Mouse (Mus musculus) kidney, adult 18-20 months (tissue): ENCODE results near the gene Wdr25.

ENCODE experiments used
- DNase-seq: peaks from one replicate; pipeline ENCODE4 v3.0.0; 2021

The Wdr25 gene

GRCm38 (mm10) chr12:108939317-108939716, 45.9 kb downstream of the Wdr25 start:
- no peak for DNase-seq

DNA sequence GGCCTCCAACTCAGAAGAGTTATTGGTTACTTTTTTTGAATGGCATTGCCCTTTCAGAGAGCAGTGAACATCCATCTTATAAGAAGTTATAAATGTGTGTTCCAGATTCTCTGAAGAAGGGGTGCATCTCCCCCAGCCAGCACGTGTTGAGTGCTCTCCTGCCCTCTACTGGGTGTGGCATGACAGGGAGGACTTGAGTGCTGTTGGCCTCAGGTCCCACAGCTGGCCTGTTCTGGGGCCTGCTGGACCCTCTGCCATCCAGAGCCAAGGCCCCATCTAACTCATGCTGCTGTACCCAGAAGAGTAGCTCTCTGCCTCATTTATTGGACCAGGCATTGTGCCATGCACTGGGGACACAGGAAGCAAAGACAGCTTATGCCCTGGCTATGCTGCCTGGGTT, 46.8 kb downstream of the Wdr25 start:
- DNase-seq: no peak

GRCm38 (mm10) chr12:108941282-108941681, 47.9 kb downstream of the Wdr25 start:
- no peak for DNase-seq

DNA sequence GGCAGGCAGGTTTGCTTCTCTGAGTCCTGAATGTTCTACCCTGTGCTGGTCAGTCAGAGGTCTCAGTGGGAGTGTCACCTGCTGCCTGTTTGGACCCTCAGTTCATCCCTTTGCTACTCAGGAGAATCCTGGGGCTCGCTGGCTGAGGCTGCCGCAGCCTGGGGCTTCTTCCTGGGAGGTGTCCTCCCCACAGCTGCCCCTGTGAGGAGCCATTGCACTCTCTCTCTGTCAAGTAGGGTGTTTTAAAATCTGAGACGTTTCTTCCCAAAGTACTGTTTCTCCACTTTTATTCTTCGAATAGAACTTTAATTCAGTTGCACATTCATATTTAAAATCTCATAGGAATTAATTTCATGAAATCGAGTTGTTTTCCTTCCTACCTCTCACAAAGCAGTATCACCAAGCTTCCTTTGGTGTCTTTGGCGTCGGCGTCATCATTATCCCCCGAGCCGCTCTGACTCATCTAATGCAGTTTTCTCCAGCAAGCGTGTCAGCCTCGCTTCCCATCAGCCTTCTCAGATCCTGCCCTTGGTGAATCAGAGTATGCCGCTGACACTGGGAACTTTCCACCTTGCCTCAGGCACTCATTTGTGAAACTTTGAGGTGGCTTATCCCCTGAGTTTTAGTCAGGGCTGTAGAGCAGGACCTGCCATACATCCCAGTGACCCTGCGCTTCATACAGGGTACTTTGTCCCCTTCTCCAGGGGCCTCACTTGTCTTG, 48.9 kb downstream of the Wdr25 start:
- no peak for DNase-seq

- DNase-seq: no peak
These were observed 59.6 kb downstream of the Wdr25 start for GRCm38 (mm10) chr12:108953011-108953550.

DNA sequence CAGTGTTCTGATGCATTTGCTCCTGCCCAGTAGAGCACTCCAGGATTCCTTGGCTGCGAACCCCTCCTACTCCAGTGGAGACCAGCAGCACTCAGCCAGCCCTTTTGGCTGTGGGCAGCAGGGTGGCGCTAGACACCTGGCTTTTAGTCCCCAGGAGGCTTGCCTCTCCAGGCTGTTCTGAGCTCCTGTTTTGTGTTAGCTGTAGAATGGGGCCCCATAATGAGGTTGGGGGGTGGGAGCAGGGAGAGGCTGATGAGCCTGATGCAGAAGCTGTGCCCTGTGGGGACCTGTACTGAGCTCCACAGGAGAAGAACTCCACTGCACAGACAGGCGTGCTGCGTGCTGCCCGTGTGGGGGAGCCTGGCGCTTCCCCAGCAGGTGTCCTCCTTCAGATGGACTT, 60.4 kb downstream of the Wdr25 start:
- DNase-seq: peak; percentile 35

DNA sequence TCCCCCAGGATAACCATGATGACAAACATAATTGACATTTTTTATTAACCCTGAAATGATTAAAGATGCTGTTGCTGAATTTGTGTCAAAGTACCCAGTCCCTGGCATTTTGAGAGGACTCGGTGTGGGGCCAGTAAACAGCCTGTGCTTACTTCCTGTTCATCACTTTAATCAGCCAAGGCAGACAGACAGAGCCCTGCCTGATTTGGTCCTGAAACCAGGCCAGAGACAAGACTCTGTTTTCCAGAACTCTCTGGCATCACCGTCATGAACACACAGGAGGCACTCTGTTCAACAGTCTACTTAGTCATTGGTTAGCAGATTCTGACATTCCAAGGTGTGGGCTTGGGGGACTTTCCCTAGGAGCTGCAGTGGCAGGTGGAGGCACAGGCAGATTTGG, 61.0 kb downstream of the Wdr25 start:
- no peak for DNase-seq

DNA sequence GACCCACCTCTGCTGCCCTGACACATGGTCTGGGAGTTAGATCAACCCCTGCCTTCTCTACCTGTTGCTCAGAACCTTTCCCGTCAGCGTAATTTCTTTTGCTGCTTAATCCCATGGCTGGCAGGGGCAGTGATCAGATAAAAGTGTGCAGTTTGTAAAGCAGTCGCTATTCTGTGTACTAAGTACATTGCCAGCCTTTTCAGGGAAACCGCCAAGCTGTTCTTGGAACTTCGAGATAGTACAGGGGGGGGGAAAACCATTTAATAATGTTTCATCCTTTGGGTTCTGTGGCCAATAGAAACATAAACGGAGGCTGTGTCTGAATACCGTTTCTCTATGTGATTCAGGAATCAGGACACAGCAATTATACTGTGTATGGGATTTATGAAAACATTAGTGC, 65.1 kb downstream of the Wdr25 start:
- no peak for DNase-seq

DNA sequence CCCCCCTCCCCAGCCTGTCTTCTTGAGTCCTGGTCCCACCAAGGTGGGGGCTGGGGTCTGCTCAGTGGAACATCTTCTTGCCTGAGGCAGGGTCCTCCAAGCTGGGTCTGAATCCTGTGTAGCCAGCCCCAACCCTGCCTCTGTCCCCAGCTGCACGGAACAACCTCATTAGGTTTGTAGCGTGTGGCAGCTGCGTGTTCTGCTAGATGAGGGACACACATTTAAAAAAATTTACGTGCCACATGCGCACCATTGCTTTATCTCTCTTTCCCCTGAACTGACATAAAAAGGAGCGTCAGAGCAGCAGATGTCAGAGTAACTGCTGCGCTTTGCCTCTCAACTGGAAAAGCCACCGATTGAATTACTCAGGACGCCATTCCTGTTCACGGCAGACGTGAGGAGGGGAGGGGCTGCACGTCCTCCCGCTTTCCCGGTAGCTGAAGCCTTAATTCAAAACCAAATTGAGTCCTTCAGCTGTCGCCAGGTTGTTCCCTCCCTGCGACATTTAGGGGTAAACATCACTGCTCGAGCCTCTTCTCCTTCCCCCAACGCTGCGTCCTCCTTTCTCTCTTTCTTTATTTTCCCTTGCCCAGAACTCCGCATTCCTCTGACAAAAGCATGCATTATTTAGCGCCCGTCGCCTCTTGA, 65.7 kb downstream of the Wdr25 start:
- DNase-seq: no peak

DNA sequence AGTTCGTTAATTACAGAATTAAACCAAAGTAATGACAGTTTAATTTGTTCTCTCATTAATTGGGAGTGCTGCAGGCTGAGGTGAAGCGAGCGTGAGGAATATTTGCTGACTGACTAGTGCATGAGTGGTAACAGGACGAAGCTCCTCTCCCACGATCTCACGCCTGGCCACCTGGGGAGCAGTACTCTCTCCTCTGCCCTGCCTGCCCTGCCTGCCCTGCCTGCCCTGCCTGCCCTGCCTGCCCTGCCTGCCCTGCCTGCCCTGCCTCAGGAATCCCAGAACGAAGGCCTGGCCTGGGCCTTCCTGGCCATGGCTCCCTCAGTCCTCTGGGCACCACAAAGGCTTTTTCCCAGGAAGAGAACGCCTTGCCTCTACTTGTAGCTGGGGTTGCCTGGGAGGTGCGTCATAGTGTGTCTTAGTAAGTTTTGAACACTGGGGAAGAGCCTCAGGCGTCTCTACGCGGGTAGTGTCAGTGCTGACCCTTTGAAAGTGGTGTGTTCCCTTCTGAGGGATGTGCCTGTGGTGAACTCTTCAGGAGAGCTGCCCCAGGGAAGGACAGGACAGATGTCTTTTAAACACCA, 66.3 kb downstream of the Wdr25 start:
- DNase-seq: peak; percentile 55

DNA sequence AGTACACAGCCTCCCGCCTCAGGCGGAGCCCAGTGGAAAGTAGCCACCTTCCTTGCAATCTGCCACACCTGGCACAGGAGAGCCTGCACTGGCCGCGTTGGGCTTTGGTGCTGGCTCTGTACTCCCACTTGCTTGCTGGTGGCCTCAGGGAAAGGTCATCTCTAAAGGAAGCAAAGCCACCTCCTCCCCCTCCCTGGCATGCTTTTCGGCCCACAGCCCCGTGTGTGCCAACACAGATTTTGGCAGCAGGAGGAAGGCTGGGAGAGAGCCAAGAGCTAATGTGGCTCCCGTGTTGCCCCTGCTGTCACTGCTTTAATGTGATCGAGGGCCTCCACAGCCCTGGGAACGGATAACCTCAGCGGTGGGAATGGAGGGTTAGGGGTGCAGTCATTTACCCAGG, 66.8 kb downstream of the Wdr25 start:
- DNase-seq: peak; percentile 67

DNA sequence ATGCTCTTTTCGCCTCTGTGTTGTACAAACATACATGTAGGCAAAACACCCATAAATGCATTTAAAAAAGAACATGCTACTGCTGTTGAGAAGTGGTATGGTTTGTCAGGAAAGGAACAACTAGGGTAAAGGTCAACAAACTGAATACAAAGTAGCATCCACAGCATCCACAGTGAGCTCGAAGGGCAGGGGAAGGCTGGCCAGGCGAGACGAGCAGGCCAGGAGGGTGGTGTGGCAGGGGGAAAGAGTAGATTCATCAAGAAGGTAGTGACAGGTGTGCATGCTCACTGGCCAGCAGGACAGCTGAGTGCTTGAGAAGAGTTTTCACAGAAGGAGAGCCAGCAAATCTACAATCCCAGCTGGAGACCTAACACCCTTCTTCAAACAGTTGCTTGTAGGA, 74.2 kb downstream of the Wdr25 start:
- no peak for DNase-seq

- DNase-seq: no peak
These were observed 74.6 kb downstream of the Wdr25 start for GRCm38 (mm10) chr12:108968031-108968430.

DNA sequence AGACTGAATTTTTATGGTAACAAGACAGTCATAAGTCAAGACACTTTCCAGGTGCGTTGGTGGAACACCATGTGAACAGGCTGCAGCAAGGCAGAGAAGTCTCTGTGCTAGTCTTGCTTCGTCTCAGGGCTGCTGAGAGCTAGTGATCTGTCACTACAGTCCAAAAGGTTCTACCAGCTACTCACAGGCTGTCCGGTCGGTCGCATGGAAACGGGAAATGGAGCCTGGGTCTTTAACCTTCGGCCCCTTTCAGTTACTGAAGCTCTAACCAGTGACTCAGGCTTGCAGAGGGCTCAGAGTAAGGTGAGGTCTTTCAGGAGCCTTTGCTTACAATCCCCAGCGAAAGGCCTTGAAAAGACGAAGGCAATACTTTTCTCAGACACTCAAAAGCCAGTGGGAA, 78.0 kb downstream of the Wdr25 start:
- DNase-seq: peak; percentile 56

GRCm38 (mm10) chr12:108972234-108972633, 78.8 kb downstream of the Wdr25 start:
- DNase-seq: no peak

GRCm38 (mm10) chr12:108979977-108980376, 86.5 kb downstream of the Wdr25 start:
- DNase-seq: no peak

- no peak for DNase-seq
These were observed 88.7 kb downstream of the Wdr25 start for GRCm38 (mm10) chr12:108981941-108982683.

DNA sequence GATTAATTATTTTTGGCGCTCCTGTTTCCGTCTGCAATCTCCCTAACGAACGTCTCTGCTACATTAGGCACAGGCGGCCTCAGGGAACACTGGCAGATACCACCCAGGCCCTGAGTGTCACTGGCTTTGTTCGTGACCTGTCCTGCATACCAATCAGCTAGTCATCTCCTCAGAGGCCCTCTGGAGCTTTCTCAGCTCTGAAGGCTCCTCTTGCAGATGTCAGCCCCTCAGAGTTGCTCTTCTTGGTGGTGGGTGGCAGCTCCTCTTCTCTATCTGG, 89.2 kb downstream of the Wdr25 start:
- no peak for DNase-seq

GRCm38 (mm10) chr12:108983496-108983895, 90.1 kb downstream of the Wdr25 start:
- no peak for DNase-seq

DNA sequence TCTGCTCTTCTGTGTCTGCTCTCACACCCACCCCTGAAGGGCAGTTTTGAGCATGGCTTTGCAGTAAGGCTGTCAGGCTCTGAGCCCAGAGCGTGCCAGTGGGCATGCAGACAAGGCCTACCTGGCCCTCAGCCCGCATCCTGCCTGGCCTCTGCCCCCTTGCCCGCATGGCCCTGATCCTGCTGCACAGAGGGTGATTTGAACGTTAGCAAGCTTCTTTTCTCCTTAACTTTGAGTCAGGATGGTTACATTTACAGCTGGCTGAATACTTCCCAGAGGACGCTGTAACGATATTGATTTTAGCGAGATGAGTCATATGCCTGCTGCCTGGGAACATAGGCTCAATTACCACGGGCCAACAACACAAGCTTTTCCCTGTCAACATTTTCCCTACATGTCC, 91.0 kb downstream of the Wdr25 start:
- peak; percentile 65 for DNase-seq

DNA sequence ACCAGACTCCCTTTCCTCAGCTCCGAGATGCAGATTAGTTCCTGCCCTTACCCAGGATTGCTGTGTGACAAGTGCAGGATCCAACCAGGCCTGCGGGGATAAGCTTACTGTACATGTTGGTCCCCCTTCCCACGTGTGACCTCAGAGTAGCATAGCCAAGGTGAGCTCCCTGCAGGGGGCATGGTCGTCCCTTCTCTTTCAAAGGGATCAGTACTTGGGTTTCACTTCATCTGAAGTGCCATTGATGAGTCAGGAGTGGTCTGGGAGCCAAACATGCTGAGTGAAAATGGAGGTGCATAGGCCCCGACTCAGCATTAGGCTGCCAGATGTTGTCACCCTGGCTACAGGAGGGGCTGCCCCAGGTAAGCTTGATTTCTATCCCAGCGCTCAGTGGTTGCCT, 91.6 kb downstream of the Wdr25 start:
- DNase-seq: no peak

GRCm38 (mm10) chr12:108987448-108987847, 94.0 kb downstream of the Wdr25 start:
- DNase-seq: no peak

GRCm38 (mm10) chr12:108990425-108990824, 97.0 kb downstream of the Wdr25 start:
- DNase-seq: no peak

DNA sequence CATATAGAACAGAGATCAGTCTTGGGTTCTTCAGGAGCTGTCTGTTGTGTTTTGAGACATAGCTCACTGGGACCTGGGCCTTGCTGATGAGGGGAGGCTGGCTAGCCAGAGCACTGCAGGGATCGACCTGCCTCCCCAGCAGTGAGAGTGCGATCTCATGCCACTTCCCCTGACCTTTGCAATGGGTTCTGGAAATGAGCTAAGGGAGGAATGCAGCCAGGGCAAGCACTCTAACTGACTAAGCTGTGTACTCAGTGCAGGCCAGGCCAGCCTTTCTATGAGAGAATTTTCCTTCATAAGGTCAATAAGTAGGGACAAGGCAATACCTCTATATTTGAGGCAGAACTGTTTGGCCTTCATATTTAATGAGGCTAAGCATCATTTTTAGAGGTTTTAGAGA, 99.6 kb downstream of the Wdr25 start:
- DNase-seq: no peak
